Mouse (Mus musculus): Measurements from ENCODE around the gene Aldh1a1. TPM values are rescaled to one million over a fixed set of nuclear protein-coding genes. Genes with fewer than 3 reads are reported as not detected.
"Not testable (repeated sequence)": the region's sequence is repeated elsewhere in the genome, so short reads cannot be mapped to it uniquely, and the experiment has no call there.

The Aldh1a1 gene
- total RNA-seq, 2 experiments from 2014 or later: 6.3 to 11.1 TPM

DNA sequence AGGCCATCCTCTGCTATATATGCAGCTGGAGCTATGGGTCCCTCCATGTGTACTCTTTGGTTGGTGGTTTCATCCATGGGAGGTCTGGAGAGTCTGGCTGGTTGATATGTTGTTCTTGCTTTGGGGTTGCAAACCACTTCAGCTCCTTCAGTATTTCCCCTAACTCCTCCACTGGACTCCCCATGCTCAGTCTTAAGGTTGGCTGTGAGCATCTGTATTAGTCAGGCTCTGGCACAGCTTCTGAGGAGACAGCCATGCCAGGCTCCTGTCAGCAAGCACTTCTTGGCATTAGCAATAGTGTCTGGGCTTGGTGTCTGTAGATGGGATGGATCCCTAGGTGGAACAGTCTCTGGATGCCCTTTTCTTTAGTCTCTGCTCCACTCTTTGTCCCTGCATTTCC is 155.0 kb downstream of the Aldh1a1 start:
- not testable (repeated sequence) for ATAC-seq (replicated peaks; ENCODE audit: poor library complexity)

DNA sequence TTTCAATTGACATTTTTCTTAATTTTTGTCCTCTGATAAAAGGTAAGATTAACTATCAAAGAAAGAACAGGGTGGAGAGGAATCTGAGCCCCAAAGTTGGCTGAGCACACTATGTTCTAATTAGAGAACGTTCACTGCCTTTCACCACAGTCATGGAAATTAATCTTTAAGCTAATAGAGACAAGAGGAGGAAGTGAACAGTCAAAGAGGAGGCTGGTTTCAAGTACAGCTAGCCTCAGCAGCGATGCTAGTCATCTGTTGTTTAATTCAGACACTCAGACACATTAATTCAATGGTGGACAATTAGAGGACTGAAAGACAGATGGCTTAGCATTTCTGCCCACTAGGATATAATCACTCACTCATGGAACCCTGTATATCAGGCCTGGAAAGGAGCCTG is 157.5 kb downstream of the Aldh1a1 start:
- ATAC-seq (replicated peaks; ENCODE audit: poor library complexity): no peak

DNA sequence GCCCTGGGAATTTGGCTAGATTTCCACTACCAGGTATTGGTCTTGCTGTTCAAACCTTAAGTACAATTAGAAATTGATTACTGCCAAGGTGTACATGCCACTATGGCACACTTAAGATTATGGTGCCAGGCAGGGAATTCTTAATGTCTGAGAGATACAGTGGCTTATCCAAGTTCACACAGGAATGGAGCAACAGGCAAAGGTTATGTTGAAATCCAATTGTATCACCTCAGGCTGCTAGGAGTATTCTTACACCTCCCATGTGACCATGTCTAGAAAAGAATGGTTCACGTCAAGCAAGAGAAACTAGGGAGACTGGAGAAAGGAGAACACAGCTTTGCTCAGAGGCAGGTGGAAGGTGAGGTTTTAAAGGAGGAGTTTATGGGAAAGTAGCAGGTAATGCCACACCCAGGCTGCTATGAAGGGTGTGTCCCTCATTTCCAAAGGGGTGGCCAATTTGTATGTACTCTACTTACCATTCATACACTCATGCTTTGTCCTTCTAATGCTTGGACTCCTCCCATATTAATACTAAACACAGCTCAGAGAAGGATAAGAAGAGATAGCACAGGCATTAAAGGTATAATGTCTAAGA is 160.7 kb downstream of the Aldh1a1 start:
- ATAC-seq (replicated peaks; ENCODE audit: poor library complexity): no peak

DNA sequence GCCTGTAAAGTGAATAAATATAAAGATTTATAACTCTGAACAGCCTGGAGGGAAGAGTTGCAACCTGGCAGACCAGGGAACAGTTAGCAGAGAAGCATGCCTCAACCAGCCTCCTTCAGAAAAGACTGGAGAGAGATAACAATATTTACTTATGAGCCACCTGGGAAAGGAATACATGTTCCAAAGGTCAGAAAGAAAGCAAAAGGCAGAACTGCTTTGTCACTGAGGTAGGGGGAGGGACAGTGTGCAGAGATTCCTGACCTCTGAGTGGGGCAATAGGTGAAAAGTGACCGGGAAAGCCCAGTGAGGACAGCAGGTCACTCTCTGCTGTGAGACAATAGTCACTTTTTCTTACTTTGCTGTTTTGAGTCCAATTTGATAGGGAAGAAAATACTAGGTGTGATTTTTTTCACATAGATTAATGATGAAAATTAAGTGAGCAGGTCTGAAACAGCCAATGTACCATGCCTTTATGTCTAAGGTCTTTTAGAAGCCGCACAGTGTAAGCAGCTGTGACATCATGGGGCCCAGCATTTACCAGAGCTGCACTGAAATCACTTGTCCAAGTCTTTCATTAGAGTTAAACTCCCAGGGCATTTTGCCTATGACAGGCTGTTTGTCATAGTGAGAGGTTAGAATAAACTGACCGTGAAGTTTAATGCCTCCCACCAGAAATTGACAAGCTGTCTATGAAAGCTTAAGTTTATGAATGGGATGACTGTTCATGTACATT is 161.8 kb downstream of the Aldh1a1 start:
- no peak for ATAC-seq (replicated peaks; ENCODE audit: poor library complexity)

DNA sequence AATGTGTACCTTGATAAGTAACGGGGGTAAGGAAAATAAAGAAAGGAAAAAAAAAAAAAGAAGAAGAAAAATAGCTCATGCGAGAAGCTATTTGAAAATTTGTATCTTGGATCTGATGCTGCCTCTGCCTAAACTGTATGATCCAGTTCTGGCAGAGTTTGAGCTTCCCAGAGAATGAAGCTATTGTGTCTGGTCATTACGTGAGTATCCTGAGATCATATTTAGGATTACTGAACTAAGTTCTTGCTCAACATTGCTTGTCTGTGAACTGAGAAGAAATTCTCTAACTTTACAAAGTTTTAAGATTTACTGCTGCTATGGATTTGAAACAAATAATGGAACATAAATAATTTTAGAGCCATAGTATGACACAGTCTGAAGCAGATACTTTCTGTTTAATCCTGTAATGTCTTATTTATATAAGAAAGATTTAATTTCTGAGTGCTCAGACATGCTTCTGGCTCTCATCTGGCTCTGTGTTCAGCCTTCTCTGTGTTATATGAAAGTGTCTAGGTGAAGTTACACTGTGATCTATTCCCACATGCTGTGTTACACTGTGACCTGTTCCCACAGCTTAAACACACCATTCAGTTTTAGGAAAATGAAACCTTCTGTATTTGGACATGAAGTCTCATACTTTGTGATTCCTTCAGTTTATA is 185.3 kb downstream of the Aldh1a1 start:
- no peak for ATAC-seq (replicated peaks; ENCODE audit: poor library complexity)

Other genes with a start within 250 kb of the Aldh1a1 start
- gene Anxa1, start 101.8 kb upstream of the Aldh1a1 start, total RNA-seq (2015): 489 and 586 TPM in 2 replicates
- gene Anxa1, start 101.8 kb upstream of the Aldh1a1 start, total RNA-seq (2017): 581 and 634 TPM in 2 replicates
- gene Aldh1a7, start 234.8 kb downstream of the Aldh1a1 start, total RNA-seq (2015): 2.7 and 6.7 TPM in 2 replicates
- 4.8 and 7.3 TPM in 2 replicates for gene Aldh1a7, start 234.8 kb downstream of the Aldh1a1 start, total RNA-seq (2017)